Mouse (Mus musculus) heart, adult 2 months (tissue): Measurements from ENCODE around the gene Olfml3. TPM values are rescaled to one million over a fixed set of nuclear protein-coding genes. Genes with fewer than 3 reads are reported as not detected.
A peak's percentile ranks its signal among the peaks of the same experiment; 100 is the strongest.

Source experiments
- DNase-seq, 2 experiments: peaks; one replicate each; pipeline ENCODE4 v3.0.0; 2021
- H3K27ac ChIP-seq: fragments of 200-600 bp; 2 replicates; pipeline ENCODE4 v1.8.1; 2022
- H3K27me3 ChIP-seq: fragments of 200-500 bp; 2 replicates; pipeline ENCODE4 v1.6.1; 2012; ENCODE audit warnings: mild to moderate bottlenecking, low read length, inconsistent platforms, mixed read lengths; ENCODE audit not compliant: control insufficient read depth, insufficient read depth
- H3K36me3 ChIP-seq: fragments of 200-500 bp; 2 replicates; pipeline ENCODE4 v1.6.1; 2012; ENCODE audit warnings: low read length, inconsistent platforms; ENCODE audit not compliant: control insufficient read depth, insufficient read depth
- H3K4me1 ChIP-seq: fragments of 200-500 bp; 2 replicates; pipeline ENCODE4 v1.6.1; 2011; ENCODE audit warnings: low read length; ENCODE audit not compliant: control insufficient read depth, insufficient read depth
- H3K4me3 ChIP-seq: fragments of 200-600 bp; 2 replicates; pipeline ENCODE4 v1.8.1; 2022
- H3K79me2 ChIP-seq: fragments of 200-500 bp; replicated peaks from 2 replicates; pipeline ENCODE4 v1.6.1; 2012; ENCODE audit warnings: mild to moderate bottlenecking, inconsistent platforms, low read length, moderate library complexity, mixed read lengths; ENCODE audit not compliant: control insufficient read depth, insufficient read depth
- H3K9ac ChIP-seq: fragments of 200-500 bp; 2 replicates; pipeline ENCODE4 v1.6.1; 2012; ENCODE audit warnings: low read depth, mild to moderate bottlenecking, control low read depth, inconsistent platforms, low read length, mixed read lengths
- CTCF ChIP-seq: fragments of 200-600 bp; IDR thresholded peaks from 2 replicates; pipeline ENCODE4 v1.8.1; 2022; ENCODE audit warnings: antibody characterized with exemption, mild to moderate bottlenecking, moderate library complexity
- EP300 ChIP-seq: fragments of 200-500 bp; IDR thresholded peaks from 2 replicates; pipeline ENCODE4 v1.6.1; 2011; ENCODE audit warnings: low read depth, low read length, control low read depth; ENCODE audit not compliant: insufficient read depth
- POLR2A ChIP-seq: fragments of 200-500 bp; IDR thresholded peaks from 2 replicates; pipeline ENCODE4 v1.6.1; 2011; ENCODE audit warnings: mild to moderate bottlenecking, low read depth, low read length, control low read depth; ENCODE audit not compliant: insufficient read depth
- WGBS: fragments of 180-500 bp; shearing (Covaris S2); methylation state at CpG from one replicate; pipeline ENCODE4 v1.1.7; 2018; 5-methylcytosine and 5-hydroxymethylcytosine counted together
- intact Hi-C: fragments of 180-260 bp; cut with DNase I; formaldehyde crosslinking; loops from one replicate; pipeline ENCODE4 v1.15.1; 2025
- polyA plus RNA-seq: library from polyadenylated mRNA; depleted of rRNA; stranded (reverse); fragments of >200 nt; gene quantifications from 2 replicates; pipeline ENCODE4 v1.2.3, GENCODE M21; 2012
- total RNA-seq, 2 experiments: library from RNA; stranded (reverse); gene quantifications; 2 replicates each; pipeline ENCODE4 v1.2.3; 2021

Olfml3 gene
- total and polyA plus RNA-seq, 3 experiments: 5.7 to 11.7 (median 6.0) TPM

GRCm38 (mm10) chr3:103735776-103736600, 1.8 kb downstream of the Olfml3 start:
- Histone ChIP-seq H3K4me3 (no peak overlapping the region), H3K79me2 (no peaks in the 10 kb centered on the region), H3K9ac (no peak overlapping the region), H3K36me3 (no peaks in the 10 kb centered on the region), H3K27me3 (no peaks in the 10 kb centered on the region), H3K27ac (peak overlapping the region; percentile 32; the same call in 1 of the 2 replicates), H3K4me1 (peaks cover 11% of the 10 kb centered on the region)
- TF ChIP-seq CTCF (no peak), EP300 (no peak)
- peak in 1 of 2 experiments; percentile 20 for DNase-seq
- WGBS: 84% methylated on average over 28 of the region's 28 CpGs
- intact Hi-C loops: loop anchor here (2.0 to 5.0 kb wide), 2 partner anchors 151 to 304 kb away; no protein-coding TSS in a partner anchor

- no peaks in the 10 kb centered on the region for H3K36me3 ChIP-seq
- no peak overlapping the region for H3K4me3 ChIP-seq
- H3K27ac ChIP-seq: peak overlapping the region; percentile 32
- H3K27me3 ChIP-seq: no peaks in the 10 kb centered on the region
- TF ChIP-seq POLR2A (peak; percentile 17; the same call in 1 of the 2 replicates), EP300 (0 out of 2 replicates have a peak, but pooled peaks have one; percentile 36), CTCF (no peak)
- 23% methylated on average over 11 of the region's 11 CpGs for WGBS
- H3K79me2 ChIP-seq: no peaks in the 10 kb centered on the region
- H3K9ac ChIP-seq: no peak overlapping the region; the same call in 1 of the 2 replicates
- intact Hi-C loops: loop anchor here (5.0 kb wide), 1 partner anchor 303 kb away; no protein-coding TSS in a partner anchor
- DNase-seq: peak; percentile 64 to 67
- peaks cover 11% of the 10 kb centered on the region for H3K4me1 ChIP-seq
Observed at GRCm38 (mm10) chr3:103734696-103735519, 2.9 kb downstream of the Olfml3 start.

DNA sequence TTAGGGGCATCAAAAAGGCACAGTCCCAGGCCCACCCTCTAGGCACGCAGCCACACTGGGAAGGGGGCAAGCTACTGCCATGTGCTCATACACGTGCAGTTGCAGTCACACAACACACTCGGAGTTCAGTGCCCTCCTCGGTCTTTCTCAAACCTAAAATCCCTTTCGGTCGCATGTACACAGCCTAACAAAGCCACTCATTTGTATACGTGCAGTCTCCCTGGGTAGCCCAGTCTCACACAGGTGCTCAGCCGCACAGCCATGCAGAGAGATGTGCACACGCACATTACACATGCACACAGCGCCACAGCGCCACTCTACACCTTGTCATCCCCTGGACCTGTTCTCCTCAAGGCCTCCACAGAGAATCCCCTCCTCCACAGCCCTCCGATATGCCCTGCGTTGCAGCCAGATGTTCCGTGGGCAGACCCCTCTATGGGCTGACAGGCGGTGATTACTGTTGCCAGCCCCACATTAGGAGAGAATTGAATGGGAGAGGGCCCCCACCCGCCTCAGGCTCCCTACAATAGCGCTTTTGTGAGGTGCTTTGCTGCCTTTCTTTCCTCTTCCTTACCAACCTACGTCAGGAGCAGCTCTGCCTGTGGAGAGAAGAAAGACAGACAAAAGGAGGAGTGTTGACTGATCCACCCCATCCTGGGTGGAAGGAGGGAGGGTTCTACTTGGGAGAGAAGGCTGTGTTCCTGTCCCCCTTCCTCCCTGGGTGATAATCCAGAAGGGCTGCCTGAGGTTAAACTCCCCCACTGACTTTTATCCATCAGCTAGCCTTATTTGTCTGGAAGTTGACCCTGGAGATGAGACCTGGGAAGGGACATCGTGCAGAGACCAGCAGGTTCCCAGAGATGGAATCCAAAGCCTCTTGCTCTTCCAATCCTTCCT, 3.8 kb downstream of the Olfml3 start:
- Histone ChIP-seq H3K27ac (no peak overlapping the region), H3K27me3 (no peaks in the 10 kb centered on the region), H3K4me3 (no peak overlapping the region), H3K4me1 (peaks cover 11% of the 10 kb centered on the region), H3K9ac (no peak overlapping the region), H3K79me2 (no peaks in the 10 kb centered on the region), H3K36me3 (no peaks in the 10 kb centered on the region)
- intact Hi-C loops: no loop called here
- DNase-seq: no peak
- 70% methylated on average over 19 of the region's 19 CpGs for WGBS
- TF ChIP-seq POLR2A: no peak
- TF ChIP-seq CTCF: no peak
- no peak for TF ChIP-seq EP300

- TF ChIP-seq EP300 (no peak), CTCF (no peak), POLR2A (no peak)
- no peak overlapping the region for H3K27ac ChIP-seq
- H3K9ac ChIP-seq: no peak overlapping the region
- H3K4me1 ChIP-seq: peaks cover 11% of the 10 kb centered on the region
- no peaks in the 10 kb centered on the region for H3K27me3 ChIP-seq
- DNase-seq: no peak
- 59% methylated on average over 2 of the region's 2 CpGs for WGBS
- H3K36me3 ChIP-seq: no peaks in the 10 kb centered on the region
- H3K4me3 ChIP-seq: no peak overlapping the region
- intact Hi-C loops: no loop called here
- H3K79me2 ChIP-seq: no peaks in the 10 kb centered on the region
Observed at GRCm38 (mm10) chr3:103733176-103733575, 4.6 kb downstream of the Olfml3 start.

GRCm38 (mm10) chr3:103732116-103732515, 5.7 kb downstream of the Olfml3 start:
- no peaks in the 10 kb centered on the region for H3K36me3 ChIP-seq
- H3K79me2 ChIP-seq: no peaks in the 10 kb centered on the region
- H3K4me3 ChIP-seq: no peak overlapping the region
- peaks cover 8% of the 10 kb centered on the region for H3K4me1 ChIP-seq
- WGBS: 97% methylated on average over 3 of the region's 3 CpGs
- TF ChIP-seq CTCF (no peak), POLR2A (no peak), EP300 (no peak)
- H3K9ac ChIP-seq: no peak overlapping the region
- intact Hi-C loops: no loop called here
- no peaks in the 10 kb centered on the region for H3K27me3 ChIP-seq
- DNase-seq: no peak
- H3K27ac ChIP-seq: no peak overlapping the region
